Mouse (Mus musculus) C2C12 (cell line): ENCODE measurements around the gene Large1. TPM values are rescaled to one million over a fixed set of nuclear protein-coding genes. Genes with fewer than 3 reads are reported as not detected.
A peak's percentile ranks its signal among the peaks of the same experiment; 100 is the strongest.
"Not testable (repeated sequence)": the region's sequence is repeated elsewhere in the genome, so short reads cannot be mapped to it uniquely, and the experiment has no call there.

Experiments used
- H3K27me3 ChIP-seq: one replicate; pipeline ENCODE4 v1.6.1; 2011; ENCODE audit not compliant: control insufficient read depth, insufficient read depth, insufficient read length
- H3K36me3 ChIP-seq: one replicate; pipeline ENCODE4 v1.6.1; 2011; ENCODE audit not compliant: control insufficient read depth, insufficient read depth
- H3K4me3 ChIP-seq: one replicate; pipeline ENCODE4 v1.5.1; 2011; ENCODE audit warnings: mild to moderate bottlenecking, control low read depth; ENCODE audit not compliant: poor library complexity, insufficient read depth, severe bottlenecking
- H3K79me2 ChIP-seq: one replicate; pipeline ENCODE4 v1.6.1; 2011; ENCODE audit not compliant: control insufficient read depth, insufficient read depth
- H3K79me3 ChIP-seq: one replicate; pipeline ENCODE4 v1.6.1; 2011; ENCODE audit warnings: low read depth, control low read depth
- H3ac ChIP-seq: one replicate; pipeline ENCODE3; 2011; ENCODE audit warnings: low read depth; ENCODE audit not compliant: control insufficient read depth, insufficient read length
- CEBPB ChIP-seq: IDR thresholded peaks from one replicate; pipeline ENCODE4 v1.6.1; 2011; ENCODE audit warnings: low read depth, mild to moderate bottlenecking, control low read depth, moderate library complexity
- CTCF ChIP-seq: IDR thresholded peaks from one replicate; pipeline ENCODE4 v1.5.1; 2011; ENCODE audit not compliant: control insufficient read depth, insufficient read depth, insufficient read length
- FOSL1 ChIP-seq: IDR thresholded peaks from one replicate; pipeline ENCODE4 v1.8.0; 2011; ENCODE audit warnings: mild to moderate bottlenecking, low read length; ENCODE audit not compliant: poor library complexity, insufficient read depth, severe bottlenecking
- MAX ChIP-seq: IDR thresholded peaks from one replicate; pipeline ENCODE4 v1.6.1; 2011; ENCODE audit warnings: mild to moderate bottlenecking, control low read depth
- MYOD1 ChIP-seq: IDR thresholded peaks from one replicate; pipeline ENCODE4 v1.6.1; 2011; ENCODE audit warnings: low read depth; ENCODE audit not compliant: control insufficient read depth, insufficient read length
- MYOG ChIP-seq: IDR thresholded peaks from one replicate; pipeline ENCODE4 v1.6.1; 2011; ENCODE audit not compliant: control insufficient read depth, insufficient read length; ENCODE audit errors: extremely low read depth
- USF1 ChIP-seq: IDR thresholded peaks from one replicate; pipeline ENCODE4 v1.6.1; 2011; ENCODE audit warnings: low read depth, mild to moderate bottlenecking, control low read depth, moderate library complexity
- long read RNA-seq, 2 experiments: library from polyadenylated mRNA; unstranded; transcript quantifications; one replicate each; pipeline ENCODE4 v2.0.0; 2019 to 2020
- polyA plus RNA-seq: library from polyadenylated mRNA; unstranded; fragments of >200 nt; fragmentation: generic; extraction: Trizol; gene quantifications from one replicate; pipeline ENCODE4 v1.2.1, GENCODE M21; 2012; ENCODE audit warnings: missing spikeins

Large1 gene
- 9.5 TPM for polyA plus RNA-seq
- long read RNA-seq, experiment 1, partial matches to known transcripts: 2 of 5 reads
- long read RNA-seq, experiment 1, other reads (novel, unspliced or antisense): 3 of 5 reads
- long read RNA-seq, experiment 2, transcript Large1-201 (15 exons, 3,669 nt): major isoform, 6 of 22 reads
- long read RNA-seq, experiment 2, partial matches to known transcripts: 10 of 22 reads
- long read RNA-seq, experiment 2, other reads (novel, unspliced or antisense): 6 of 22 reads

GRCm38 (mm10) chr8:73353108-73353793 is at the start of gene Large1:
Gene Large1 (minus strand): TSS chr8:73353540.
- no peaks in the 10 kb centered on the region for H3K36me3 ChIP-seq

GRCm38 (mm10) chr8:73400343-73400742 is 47.0 kb upstream of the Large1 start:
- Histone ChIP-seq H3K79me2 (no peaks in the 10 kb centered on the region), H3K27me3 (no peaks in the 10 kb centered on the region), H3ac (no peak overlapping the region), H3K79me3 (no peaks in the 10 kb centered on the region), H3K4me3 (no peak overlapping the region), H3K36me3 (no peaks in the 10 kb centered on the region)
- TF ChIP-seq USF1 (no peak), MYOG (no peak), CTCF (no peak), MAX (no peak), MYOD1 (no peak), FOSL1 (no peak)

More at GRCm38 (mm10) chr8:73353108-73353793, at the start of gene Large1:
- TF ChIP-seq MAX (peak; percentile 39), USF1 (peak; percentile 78), MYOD1 (peak; percentile 9), CTCF (no peak)
- Histone ChIP-seq H3K79me2 (peaks cover 48% of the 10 kb centered on the region), H3K27me3 (no peaks in the 10 kb centered on the region), H3ac (peak within 1 kb of the TSS; percentile 97), H3K79me3 (peaks cover 40% of the 10 kb centered on the region), H3K4me3 (peak within 1 kb of the TSS; percentile 69)

DNA sequence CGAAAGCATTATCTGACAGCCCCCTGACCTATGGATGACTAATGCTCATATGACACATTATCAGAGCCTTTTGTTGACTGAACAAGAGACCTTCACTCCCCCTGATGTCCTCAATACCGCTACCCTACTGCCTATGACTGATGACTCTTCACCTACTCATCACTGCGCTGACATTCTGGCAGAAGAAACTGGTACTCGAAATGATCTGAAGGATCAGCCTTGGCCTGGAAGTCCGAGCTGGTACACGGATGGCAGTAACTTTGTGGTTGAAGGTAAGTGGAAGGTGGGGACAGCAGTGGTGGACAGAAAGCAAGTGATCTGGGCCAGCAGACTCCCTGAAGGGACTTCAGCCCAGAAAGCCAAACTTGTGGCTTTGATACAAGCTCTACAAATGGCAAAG is 19.7 kb upstream of the Large1 start:
- not testable (repeated sequence) for H3ac ChIP-seq, H3K79me3 ChIP-seq, H3K4me3 ChIP-seq, H3K27me3 ChIP-seq, H3K79me2 ChIP-seq, H3K36me3 ChIP-seq

DNA sequence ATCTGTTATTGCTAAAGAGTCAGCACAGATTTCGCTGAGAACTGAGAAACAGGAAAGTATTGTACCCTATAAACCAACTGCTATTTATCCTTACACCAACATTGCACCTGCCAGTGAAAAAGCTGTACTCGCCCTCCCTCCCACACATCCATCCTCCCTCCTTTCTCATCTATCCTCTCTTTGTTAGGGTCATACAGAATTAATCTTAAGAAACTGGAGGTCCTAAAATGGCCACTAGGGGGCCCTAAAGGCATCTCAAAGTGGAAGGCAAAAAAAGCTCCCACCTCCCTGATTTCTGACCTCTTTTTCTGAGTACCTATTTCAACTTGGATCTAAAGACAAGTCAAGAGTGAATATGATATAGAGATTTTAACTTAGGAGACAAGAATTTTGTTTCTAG is 2.6 kb upstream of the Large1 start:
- H3K4me3 ChIP-seq: no peak overlapping the region
- no peaks in the 10 kb centered on the region for H3K27me3 ChIP-seq
- peaks cover 16% of the 10 kb centered on the region for H3K79me3 ChIP-seq
- H3K79me2 ChIP-seq: peaks cover 21% of the 10 kb centered on the region
- H3ac ChIP-seq: no peak overlapping the region
- TF ChIP-seq MYOG (no peak), CTCF (no peak), MAX (no peak), MYOD1 (no peak), FOSL1 (no peak), CEBPB (no peak), USF1 (no peak)
- no peaks in the 10 kb centered on the region for H3K36me3 ChIP-seq

- no peaks in the 10 kb centered on the region for H3K27me3 ChIP-seq
- H3K36me3 ChIP-seq: no peaks in the 10 kb centered on the region
- H3K4me3 ChIP-seq: peak overlapping the region; percentile 39
- no peak for TF ChIP-seq FOSL1
- TF ChIP-seq USF1: no peak
- TF ChIP-seq CTCF: no peak
- no peak for TF ChIP-seq MAX
- no peak for TF ChIP-seq CEBPB
- no peak for TF ChIP-seq MYOD1
- no peak for TF ChIP-seq MYOG
- peak overlapping the region; percentile 58 for H3ac ChIP-seq
- H3K79me2 ChIP-seq: peaks cover 37% of the 10 kb centered on the region
- H3K79me3 ChIP-seq: peaks cover 30% of the 10 kb centered on the region
These were observed 1.0 kb upstream of the Large1 start for GRCm38 (mm10) chr8:73354201-73354881.

GRCm38 (mm10) chr8:73353794-73354179 is 447 bp upstream of the Large1 start:
- no peaks in the 10 kb centered on the region for H3K36me3 ChIP-seq

More at GRCm38 (mm10) chr8:73353794-73354179, 447 bp upstream of the Large1 start:
- Histone ChIP-seq H3K4me3 (peak overlapping the region; percentile 39), H3K79me2 (peaks cover 43% of the 10 kb centered on the region), H3K27me3 (no peaks in the 10 kb centered on the region), H3ac (peak overlapping the region; percentile 16), H3K79me3 (peaks cover 34% of the 10 kb centered on the region)
- TF ChIP-seq CEBPB: no peak
- TF ChIP-seq CTCF: no peak
- no peak for TF ChIP-seq MYOG
- no peak for TF ChIP-seq MAX
- no peak for TF ChIP-seq FOSL1
- TF ChIP-seq MYOD1: no peak
- no peak for TF ChIP-seq USF1
